Mouse (Mus musculus) gonadal fat pad, adult 2 months (tissue): ENCODE measurements at regions not wholly inside any gene's neighbourhood (a gene's known extent, or its start where the extent isn't known, plus 50 kb on each side); places are given as distances from the start of the nearest gene placed in this dataset.

Source experiments
- DNase-seq: peaks from one replicate; pipeline ENCODE4 v3.0.0-alpha.2; 2012; ENCODE audit warnings: low read depth

DNA sequence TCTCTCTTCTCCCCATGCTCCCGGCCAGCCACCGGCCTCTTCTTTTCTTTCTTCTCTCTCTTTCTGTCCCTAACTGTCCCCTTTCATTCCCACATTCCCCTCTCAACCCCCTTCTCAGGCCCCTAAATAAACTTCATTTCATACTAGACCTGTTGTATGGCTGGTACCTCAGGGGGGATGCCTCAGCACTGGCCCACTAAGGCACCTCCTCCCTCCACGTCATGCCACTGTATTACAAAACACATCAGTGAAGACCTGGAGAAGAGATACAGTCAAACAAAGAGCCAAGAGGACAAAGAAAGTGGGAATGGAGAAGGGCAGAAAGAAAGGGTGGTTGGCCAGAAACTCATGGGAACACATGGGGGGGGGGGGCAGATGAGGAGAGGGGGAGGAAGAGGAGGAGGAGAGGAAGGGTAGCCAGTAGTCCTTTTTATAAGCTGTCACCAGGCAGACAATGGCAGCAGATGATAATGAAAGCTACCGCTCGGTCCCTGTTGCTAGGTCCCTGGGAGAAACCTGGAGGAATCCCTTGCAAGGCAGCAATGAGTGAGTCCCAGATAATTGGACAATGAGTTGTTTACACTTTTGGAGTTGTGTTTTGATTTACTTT lies 224.5 kb upstream of the Pfn2 start:
- no peak for DNase-seq

DNA sequence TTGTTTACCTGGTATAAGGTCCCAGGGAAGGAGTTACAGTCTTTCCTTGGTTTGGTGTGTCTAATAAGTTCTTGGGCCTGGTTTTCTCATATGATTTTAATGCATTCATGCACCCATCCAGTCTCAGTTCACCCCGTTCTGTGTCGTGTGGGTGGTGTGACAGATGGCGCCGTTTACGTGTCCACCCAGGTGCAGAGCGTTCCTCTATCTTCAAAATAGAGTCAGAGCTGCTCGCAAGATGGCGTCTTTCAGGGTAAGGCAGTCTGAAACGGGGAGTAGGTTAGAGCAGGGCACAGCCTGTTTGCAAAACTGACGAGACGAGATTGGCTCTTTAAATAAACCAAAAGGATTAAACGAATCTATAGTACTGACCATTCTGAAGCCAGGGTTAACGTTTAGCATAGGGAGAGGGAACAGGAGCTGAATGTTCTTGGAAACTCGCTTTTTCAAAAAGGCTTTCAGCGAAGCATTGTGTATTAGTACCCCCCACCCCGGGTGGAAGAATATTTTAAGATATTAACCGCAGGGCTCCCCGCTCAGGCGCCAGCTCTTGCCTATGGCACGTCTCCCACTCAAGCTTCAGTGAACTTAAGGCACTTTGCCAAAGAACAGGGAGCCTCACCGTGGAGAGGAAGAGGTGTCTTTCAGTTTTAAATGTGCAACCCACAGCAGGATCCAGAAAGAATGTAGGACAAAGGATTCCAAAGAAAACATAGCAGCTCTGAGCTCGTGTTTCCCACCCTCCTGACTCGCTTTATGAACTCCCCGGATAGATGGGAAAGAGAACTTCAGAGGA lies 241.7 kb upstream of the Pfn2 start:
- no peak for DNase-seq

DNA sequence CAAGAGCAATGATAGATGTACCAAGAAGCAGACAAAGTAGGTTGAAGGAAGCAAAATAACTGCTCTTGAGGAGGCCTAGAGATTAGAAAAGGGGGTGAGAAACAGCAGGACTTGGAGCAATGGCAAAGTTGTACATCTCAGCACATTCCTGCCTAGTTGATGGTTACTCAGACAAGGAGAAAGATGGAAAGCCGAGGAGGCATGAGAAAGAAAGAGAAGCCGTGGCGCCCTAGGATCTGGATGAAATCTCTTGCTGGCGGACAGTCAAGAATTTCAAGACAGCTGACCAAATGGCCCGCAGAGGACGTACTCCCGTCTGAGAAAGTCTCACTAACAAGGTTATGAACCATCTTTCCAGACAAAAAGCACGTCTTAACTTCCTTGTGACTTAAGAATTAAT lies 242.5 kb upstream of the Pfn2 start:
- no peak for DNase-seq

DNA sequence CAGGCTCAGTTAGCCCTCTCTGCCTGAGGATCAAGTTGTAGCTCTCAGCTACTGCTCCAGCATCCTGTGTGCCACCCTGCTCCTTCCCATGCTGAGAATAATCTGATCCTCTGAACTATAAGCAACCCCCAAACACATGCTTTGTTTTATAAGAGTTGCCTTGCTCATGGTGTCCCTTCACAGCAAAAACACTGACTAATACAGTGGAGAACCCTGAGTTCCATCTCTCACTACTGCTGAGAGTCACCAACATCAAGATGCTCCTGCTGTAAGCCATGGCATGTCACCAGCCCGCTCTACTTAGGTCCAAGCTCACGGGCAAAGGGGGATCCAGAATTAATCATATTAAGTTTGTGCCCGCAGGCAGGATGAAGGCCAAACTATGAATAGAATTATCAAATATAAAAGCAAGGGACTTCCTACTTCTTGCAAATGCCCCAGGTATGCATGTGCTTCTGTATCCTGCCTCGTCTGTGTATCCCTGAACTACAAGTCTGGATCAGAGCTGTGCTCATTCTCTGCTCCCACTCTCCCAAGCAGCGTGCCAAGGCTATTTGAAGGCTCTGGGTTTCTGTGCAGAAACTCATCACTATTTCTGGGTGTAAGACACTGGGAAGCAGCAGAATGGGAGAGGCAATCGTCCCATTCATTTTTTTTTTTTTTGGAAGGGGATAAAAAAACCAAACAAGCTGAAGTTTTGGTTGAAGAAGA lies 243.7 kb upstream of the Pfn2 start:
- no peak for DNase-seq

DNA sequence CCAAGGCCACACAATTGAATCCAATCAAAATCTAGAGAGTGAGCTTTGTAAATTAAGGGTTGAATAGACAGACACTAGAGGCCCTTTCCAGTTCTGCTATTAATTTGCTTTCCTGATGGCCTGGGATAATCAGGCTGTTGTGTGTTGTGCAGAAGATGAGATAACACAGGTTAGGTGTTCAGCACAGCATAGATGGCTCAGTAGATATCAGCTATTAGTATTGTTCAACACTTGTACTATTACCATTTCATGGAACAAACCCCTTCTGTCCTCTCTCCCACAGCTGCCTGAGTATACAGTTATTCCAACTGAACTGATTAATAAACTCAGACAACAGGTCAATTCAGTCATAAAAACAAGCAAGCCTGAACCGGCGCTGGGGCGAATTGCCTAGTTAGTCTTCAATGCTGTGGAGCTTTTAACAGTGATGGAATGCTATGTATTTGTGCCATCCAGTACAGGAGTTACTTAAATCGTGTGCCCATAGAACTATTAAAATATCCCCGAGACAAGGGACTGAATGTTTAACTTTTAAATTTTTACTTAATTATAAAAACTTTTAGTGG lies 263.1 kb upstream of the Pfn2 start:
- DNase-seq: no peak

DNA sequence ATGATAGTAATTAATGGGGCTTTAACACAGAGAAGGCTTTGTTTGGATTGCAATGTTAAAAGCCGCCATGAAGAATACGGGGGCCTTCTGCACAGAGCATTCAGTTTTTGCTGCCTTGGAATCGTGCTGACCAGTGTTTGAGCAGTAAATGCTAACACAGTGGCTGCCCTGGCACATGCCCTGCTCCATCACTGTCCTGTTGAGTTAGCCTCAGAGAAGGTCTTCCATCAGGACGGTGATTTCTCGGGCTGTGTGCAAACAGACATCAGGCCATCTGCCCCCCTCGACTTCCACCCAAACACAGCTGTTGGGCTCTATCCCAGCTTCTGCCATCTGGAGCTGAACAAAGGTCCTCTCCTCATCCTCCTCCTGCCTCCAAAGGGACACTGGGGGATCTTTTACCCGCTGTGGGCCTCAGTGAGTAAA lies 264.6 kb upstream of the Pfn2 start:
- no peak for DNase-seq

DNA sequence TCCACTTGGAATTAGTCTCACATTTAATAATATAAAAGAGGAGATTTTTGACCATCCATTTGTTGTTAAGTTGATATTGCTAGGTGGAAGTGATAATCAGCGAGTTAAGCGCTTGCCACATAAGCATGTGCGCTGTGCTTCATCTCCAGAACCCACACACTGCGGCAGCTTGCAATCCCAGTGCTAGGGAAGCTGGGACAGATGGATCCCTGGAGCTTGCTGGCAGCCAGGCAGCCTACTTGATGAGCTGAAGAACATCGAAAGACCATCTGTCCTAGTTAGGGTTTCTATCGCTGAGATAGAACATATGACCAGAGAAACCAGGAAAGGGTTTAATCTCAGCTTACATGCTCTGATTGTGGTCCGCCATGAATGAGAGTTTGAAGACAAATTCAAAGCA lies 266.1 kb upstream of the Pfn2 start:
- no peak for DNase-seq

DNA sequence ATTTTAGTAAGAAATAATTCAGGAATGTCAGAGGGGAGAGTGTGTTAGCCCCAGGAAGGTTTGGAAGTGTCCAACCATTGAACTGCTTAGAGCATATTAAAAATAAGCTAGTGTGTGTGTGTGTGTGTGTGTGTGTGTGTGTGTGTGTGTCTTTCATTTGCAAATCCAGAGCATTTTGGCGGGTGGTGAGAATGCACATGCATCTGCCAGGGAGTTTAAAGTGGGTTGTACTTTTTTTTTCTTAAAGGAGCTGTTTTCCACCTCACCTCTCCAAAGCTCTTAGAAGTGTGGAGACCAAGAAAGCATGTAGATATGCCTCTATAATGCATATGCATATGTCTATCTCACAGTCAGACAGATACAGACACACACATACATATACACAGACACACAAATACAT lies 267.6 kb upstream of the Pfn2 start:
- no peak for DNase-seq

DNA sequence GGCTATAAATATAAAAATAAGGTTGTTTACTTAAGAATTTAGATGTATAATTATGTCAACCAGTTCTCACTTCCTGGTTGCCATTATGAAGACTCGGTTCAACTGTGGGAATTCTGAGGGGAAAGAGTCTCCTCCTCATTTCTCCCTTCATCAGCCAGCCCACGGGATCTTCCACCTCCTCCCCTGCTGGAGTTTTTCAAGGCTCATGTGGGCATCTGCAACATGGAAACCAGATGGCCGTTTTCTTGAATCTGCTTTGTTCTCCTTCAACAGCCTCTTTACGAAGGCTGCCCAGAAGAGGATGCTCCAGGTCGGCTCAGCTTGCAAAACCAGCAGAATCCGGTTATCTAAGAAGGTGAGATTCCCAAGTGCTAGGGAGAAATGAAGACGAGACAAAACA lies 269.0 kb upstream of the Pfn2 start:
- DNase-seq: no peak

DNA sequence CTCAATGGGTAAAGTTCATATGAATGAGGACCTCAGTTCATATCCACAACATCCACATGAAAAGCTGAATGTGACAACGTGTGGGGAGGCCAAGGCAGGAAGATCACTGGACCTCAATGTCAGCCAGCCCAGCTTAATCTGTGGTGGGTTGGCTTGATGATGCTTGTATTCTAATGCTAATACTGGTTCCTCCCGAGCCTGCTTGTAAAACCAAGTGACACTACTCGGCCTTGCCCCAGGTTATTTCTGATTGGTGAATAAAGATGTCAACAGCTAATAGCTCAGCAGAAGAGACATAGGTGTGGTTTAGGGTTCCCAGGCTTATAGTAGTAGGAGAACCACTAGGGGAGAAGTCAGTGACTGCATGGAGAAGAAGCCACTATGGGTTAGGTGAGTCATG lies 272.2 kb upstream of the Pfn2 start:
- DNase-seq: no peak

DNA sequence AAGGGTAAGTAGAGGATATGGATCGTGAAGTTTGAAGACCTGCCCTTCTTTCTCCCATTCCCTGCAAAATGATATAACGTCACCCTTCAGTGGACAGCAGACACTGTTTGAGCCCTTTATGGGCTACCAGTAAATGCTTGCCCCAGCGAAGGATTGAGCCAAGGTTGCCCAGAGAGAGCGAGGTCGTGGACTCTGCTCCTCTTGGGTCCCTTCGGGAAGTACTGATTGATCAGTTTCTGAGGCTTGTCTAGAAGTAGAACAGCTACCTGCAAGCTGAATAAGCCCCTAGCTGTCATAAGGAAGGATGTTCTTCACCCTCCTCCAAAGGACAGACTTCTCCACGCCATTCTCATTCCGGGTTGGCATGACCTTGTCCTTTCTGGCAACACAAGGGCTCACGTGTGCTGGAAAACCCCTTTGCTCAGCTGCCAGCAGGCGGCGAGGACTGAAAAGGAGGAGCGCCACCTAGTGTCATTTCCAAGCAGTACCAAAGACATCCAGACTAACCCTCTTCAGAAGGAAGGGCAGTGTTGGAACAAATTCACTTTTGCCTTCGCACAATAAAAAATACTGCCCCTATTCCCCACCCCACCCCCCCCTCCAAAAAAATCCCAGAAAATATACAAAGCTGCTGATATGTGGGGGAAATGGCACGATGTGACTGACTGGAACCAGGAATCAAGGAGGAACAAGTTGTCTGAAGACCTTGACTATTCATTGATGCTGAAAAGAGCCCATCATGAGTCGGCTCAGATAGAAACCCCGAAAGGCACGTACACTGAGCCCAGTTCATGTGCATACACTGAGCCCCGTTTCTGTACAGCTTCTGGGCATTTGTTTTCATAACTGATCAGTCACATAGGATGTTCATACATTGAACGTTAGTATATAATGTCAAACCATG lies 274.8 kb upstream of the Pfn2 start:
- DNase-seq: peak; percentile 2

DNA sequence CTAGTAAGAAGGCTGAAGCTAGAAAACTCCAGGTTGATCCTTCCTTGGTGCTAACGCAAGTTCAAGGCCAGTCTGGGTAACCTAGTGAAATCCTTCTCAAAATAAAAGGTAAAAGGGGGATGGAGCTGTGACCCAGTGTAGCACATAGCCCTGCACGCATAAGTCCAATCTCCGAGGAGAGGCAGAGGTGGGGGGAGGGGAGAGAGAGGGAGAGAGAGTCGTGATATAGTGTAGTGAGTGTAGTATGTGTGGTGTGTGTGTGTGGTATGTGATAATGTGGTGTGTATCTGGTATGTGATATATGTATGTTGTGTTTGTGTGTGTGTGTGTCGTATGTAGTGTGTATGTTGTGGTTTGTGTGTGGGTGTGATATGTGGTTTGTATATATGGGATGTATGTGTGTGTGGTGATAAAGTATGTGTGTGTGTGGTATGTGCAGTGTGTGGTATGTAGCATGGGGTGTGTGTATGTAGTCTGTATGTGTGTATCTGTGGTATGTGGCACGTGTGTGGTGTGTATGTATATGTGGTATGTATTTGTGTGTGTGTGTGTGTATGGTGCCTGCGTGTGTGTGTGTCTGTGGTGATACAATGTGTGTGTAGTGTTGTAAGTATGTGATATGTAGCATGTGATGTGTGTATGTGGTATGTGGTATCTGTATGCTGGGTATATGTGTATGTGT lies 275.7 kb upstream of the Pfn2 start:
- no peak for DNase-seq

DNA sequence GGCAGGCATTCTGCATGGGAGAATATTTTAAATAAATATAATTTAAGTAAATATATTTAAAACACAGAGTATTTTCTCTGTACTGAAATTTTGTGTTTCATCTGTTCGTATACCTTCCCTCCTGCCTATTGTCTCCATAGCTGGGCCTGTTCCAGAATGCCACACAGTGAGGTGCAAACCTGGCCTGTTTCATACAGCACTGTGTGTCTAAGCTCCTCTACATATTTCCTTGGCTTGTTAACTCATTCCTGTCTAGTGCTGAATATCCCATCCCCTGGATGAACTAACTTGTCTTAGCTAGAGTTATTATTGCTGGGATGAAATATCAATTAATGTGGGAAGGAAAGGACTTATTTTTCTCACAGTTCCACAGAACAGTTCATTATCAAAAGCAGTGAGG lies 277.0 kb upstream of the Pfn2 start:
- no peak for DNase-seq

DNA sequence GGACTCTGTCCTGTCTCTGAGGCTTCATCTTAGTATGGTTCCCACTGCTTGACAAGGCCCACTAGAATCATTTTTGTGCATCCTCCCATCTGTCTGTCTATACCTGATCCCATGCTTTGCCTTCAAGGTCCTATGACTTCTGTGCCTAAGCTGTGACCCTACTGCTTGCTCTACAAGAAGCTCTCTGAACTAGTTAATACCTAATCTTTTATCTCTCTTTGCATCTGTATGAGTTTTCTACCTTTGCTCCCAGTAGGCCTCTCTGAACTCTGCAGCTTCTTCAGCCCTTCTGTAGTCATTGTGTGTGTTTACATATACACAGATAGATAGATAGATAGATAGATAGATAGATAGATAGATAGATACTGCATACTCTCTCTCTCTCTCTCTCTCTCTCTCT lies 279.1 kb upstream of the Pfn2 start:
- DNase-seq: no peak

DNA sequence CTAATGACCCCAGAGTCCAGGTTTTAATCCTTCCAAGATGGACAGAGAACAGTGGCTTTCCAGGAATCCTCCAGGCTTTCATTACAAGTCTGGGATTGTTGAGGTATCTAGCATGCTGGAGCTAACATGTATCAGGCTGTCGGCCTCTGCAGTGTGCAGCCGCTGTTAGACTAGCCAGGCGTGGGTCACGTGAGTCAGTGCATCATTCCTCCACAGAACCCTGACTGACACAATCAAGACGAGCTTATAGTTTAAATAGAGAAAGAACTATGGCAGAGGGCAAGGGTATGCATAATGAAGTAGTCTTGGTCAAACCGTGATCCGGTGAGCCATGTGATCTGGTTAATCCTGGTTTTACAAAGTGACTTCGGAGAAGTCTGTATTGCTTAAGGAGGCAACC lies 280.2 kb upstream of the Pfn2 start:
- DNase-seq: no peak

DNA sequence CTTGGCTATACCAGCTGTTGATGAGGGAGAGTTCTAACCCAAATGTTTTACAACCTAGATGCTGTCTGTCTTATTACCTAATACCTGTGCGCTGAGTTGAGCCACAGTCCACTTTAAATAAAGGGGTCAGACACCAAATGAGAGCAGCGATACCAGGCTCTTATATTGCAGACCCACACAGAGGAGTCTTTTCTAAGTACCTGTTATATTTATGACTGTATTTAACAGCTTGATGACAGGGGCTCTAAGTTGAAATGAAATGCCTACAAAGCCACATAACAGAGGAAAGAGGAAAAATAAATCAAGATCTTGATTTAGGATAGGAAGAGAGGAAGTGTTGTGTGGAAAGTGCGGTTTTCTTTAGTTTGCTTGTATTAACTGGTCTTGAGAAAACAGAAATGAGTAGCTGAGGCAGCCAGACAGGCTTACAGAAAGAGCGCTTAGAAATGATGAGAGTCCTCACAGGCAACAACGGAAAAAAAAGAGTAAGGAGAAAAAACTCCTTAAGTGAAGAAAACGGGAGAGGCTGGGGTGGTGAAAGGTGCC lies 281.6 kb upstream of the Pfn2 start:
- DNase-seq: no peak

DNA sequence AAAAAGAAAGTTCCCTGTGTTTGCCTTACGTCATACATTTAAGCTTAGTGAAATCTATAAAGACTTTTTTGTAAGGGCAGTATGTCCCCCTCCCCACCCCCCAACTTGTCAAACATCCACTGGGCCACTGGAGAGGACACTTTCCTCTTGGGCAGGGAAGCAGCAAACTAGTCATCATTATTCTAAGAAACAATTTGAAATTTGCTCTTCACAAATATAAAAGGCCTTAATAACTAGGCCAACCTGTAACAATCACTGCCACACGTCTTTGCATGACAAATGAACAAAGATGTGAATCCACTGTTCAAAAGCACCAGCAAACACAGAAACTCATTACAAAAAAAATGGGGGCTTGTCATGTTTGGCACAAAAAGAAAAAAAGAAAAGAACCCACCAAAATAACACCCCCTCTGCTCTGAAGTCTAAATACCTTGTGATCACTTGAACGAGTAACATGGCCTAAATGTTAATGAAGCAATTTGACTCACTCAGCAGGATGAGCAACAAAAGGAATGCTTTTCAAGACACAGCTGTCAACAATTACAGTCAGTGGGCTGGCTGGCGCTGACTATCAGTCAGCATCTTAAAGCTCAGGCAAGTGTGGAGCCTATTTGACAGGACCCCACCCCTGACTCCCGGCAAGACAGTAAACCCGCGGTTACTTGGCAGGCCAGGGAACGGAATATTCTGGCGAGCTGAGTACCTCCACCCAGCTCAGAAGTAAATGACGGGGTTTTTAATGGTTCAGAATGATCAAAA lies 278.7 kb upstream of the Tsc22d2 start:
- DNase-seq: no peak

DNA sequence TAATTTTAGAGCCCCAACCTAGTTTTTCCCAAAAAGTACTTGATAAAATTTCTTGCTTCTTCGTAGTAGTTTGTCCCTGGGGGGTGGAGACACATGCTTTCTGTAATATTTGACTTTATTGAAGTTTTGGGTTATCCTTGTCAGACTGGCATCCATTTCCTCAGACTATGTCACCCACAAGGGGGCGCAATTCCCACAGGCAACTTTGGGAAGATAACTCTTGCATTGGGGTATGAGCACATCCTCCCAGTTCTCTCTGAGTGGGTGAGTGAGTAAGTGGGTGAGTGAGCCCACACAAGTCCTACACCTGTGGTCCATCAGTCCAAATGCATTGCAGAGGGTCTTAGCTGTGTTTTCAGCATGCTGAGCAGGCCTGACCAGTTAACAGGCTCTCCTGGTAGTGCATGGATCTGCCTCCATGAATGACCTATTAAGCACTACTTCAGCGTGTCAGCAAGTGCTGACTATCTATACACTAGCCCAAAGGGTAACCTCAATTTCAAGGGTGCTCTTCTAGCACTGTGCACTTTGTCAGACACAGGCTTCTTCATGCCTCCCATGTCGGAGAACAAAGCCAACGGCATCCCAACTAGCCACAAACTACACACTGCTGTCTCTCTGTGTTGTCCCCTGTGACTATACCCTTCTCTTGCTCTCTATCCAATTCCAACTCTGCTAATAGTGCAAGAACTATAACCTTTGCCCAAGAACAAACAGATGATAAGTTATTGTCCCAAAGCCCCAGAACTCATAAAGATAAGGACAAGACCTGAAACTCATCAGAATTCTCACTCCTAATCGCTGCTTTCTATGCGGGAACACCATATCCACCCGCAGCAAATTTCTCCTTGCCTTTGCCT lies 275.6 kb upstream of the Tsc22d2 start:
- no peak for DNase-seq

DNA sequence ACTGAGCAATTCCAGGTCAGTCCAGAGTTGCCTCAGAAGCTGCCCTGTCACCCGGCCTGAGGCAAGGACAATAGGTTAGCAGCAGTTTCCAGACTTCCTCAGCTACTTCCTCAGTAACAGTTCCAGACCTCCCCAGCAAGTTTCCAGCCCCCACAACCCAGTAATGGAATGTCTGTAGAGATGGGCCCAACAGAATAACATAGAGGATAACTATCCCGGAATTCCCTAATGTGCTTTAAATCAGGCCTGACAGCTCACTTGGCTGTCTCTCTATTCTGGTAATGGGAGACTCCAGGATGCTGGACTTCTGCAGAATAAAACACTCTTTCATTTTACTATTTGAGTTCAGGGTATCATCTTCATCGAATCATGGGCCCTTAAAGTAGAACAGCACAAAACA lies 268.4 kb upstream of the Tsc22d2 start:
- DNase-seq: no peak
